Mouse (Mus musculus): ENCODE data around the gene Zcchc14.

DNA sequence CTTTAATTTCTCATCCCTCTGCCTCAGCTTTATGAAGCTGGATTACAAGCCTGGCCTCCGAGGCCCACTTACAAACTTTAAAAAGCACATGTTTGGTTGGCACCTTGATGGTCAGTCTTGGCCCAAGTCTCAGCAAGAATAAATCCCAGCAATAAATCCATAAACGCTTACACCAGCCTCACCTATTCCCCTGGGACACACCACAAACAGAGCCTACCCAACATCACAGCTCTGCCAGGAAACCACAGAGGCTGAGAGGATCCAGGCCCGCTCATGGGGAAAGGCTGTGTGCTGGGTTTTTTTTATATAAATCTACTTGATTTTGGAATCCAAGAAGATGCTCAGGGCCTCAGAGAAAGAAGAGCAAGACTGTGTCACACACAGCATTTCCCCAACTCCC, 77.0 kb downstream of the Zcchc14 start:
- TF ChIP-seq CTCF (IDR thresholded peaks at IDR 0.05; ENCODE audit: borderline replicate concordance, insufficient read depth, low read depth, low read length) = no peak
- no peak for TF ChIP-seq POLR2A (IDR thresholded peaks at IDR 0.05; ENCODE audit: borderline replicate concordance, insufficient read depth, low read length)
